Mouse (Mus musculus): Measurements from ENCODE around the gene Akap6. TPM values are rescaled to one million over a fixed set of nuclear protein-coding genes. Genes with fewer than 3 reads are reported as not detected.

The Akap6 gene
- polyA plus RNA-seq, 1 experiment from 2014 or later, result 0.03 TPM

- Histone ChIP-seq H3K79me2 (ENCODE audit: inconsistent target) (no peaks in the 10 kb centered on the region), H3K27ac (no peak overlapping the region), H3K36me3 (ENCODE audit: inconsistent target) (no peaks in the 10 kb centered on the region), H3K4me3 (ENCODE audit: inconsistent target) (no peak overlapping the region)
- 54% methylated on average over 8 of the region's 8 CpGs for WGBS (ENCODE audit: missing documents)
Observed at GRCm38 (mm10) chr12:52868000-52868624, 168.9 kb downstream of the Akap6 start.

GRCm38 (mm10) chr12:52871604-52872003 is 172.4 kb downstream of the Akap6 start:
- WGBS (ENCODE audit: missing documents), result 80% methylated on average over 3 of the region's 3 CpGs
- H3K4me3 ChIP-seq (ENCODE audit: inconsistent target), result no peak overlapping the region

GRCm38 (mm10) chr12:52874332-52874923 is 175.2 kb downstream of the Akap6 start:
- WGBS (ENCODE audit: missing documents), result 88% methylated on average over 9 of the region's 9 CpGs
- Histone ChIP-seq H3K36me3 (ENCODE audit: inconsistent target) (no peaks in the 10 kb centered on the region), H3K79me2 (ENCODE audit: inconsistent target) (no peaks in the 10 kb centered on the region), H3K4me3 (ENCODE audit: inconsistent target) (no peak overlapping the region), H3K27ac (no peak overlapping the region)

More at GRCm38 (mm10) chr12:52871604-52872003, 172.4 kb downstream of the Akap6 start:
- Histone ChIP-seq H3K79me2 (ENCODE audit: inconsistent target) (no peaks in the 10 kb centered on the region), H3K27ac (no peak overlapping the region), H3K36me3 (ENCODE audit: inconsistent target) (no peaks in the 10 kb centered on the region)

GRCm38 (mm10) chr12:52876065-52876464 is 176.9 kb downstream of the Akap6 start:
- Histone ChIP-seq H3K36me3 (ENCODE audit: inconsistent target) (no peaks in the 10 kb centered on the region), H3K4me3 (ENCODE audit: inconsistent target) (no peak overlapping the region), H3K79me2 (ENCODE audit: inconsistent target) (no peaks in the 10 kb centered on the region), H3K27ac (no peak overlapping the region)
- 98% methylated on average over 4 of the region's 4 CpGs for WGBS (ENCODE audit: missing documents)

- 91% methylated on average over 8 of the region's 8 CpGs for WGBS (ENCODE audit: missing documents)
- Histone ChIP-seq H3K36me3 (ENCODE audit: inconsistent target) (no peaks in the 10 kb centered on the region), H3K79me2 (ENCODE audit: inconsistent target) (no peaks in the 10 kb centered on the region), H3K27ac (no peak overlapping the region), H3K4me3 (ENCODE audit: inconsistent target) (no peak overlapping the region)
Observed at GRCm38 (mm10) chr12:52876978-52877769, 178.0 kb downstream of the Akap6 start.

GRCm38 (mm10) chr12:52879324-52879723 is 180.1 kb downstream of the Akap6 start:
- Histone ChIP-seq H3K4me3 (ENCODE audit: inconsistent target) (no peak overlapping the region), H3K36me3 (ENCODE audit: inconsistent target) (no peaks in the 10 kb centered on the region), H3K79me2 (ENCODE audit: inconsistent target) (no peaks in the 10 kb centered on the region), H3K27ac (no peak overlapping the region)
- 94% methylated on average over 8 of the region's 8 CpGs for WGBS (ENCODE audit: missing documents)

- WGBS (ENCODE audit: missing documents), result 92% methylated on average over 7 of the region's 7 CpGs
- Histone ChIP-seq H3K4me3 (ENCODE audit: inconsistent target) (no peak overlapping the region), H3K27ac (no peak overlapping the region)
Observed at GRCm38 (mm10) chr12:52892519-52892918, 193.3 kb downstream of the Akap6 start.

GRCm38 (mm10) chr12:52893656-52894405 is 194.6 kb downstream of the Akap6 start:
- WGBS (ENCODE audit: missing documents), result 82% methylated on average over 10 of the region's 11 CpGs
- H3K79me2 ChIP-seq (ENCODE audit: inconsistent target), result no peaks in the 10 kb centered on the region
- no peak overlapping the region for H3K27ac ChIP-seq
- H3K4me3 ChIP-seq (ENCODE audit: inconsistent target), result no peak overlapping the region
- H3K36me3 ChIP-seq (ENCODE audit: inconsistent target), result no peaks in the 10 kb centered on the region

More at GRCm38 (mm10) chr12:52892519-52892918, 193.3 kb downstream of the Akap6 start:
- H3K79me2 ChIP-seq (ENCODE audit: inconsistent target), result no peaks in the 10 kb centered on the region
- H3K36me3 ChIP-seq (ENCODE audit: inconsistent target), result no peaks in the 10 kb centered on the region

- H3K4me3 ChIP-seq (ENCODE audit: inconsistent target), result no peak overlapping the region
- H3K27ac ChIP-seq, result no peak overlapping the region
- no peaks in the 10 kb centered on the region for H3K36me3 ChIP-seq (ENCODE audit: inconsistent target)
- H3K79me2 ChIP-seq (ENCODE audit: inconsistent target), result no peaks in the 10 kb centered on the region
- 70% methylated on average over 4 of the region's 6 CpGs for WGBS (ENCODE audit: missing documents)
Observed at GRCm38 (mm10) chr12:52895672-52896460, 196.7 kb downstream of the Akap6 start.

GRCm38 (mm10) chr12:52896785-52897184 is 197.6 kb downstream of the Akap6 start:
- H3K4me3 ChIP-seq (ENCODE audit: inconsistent target), result no peak overlapping the region
- WGBS (ENCODE audit: missing documents), result 53% methylated on average over 3 of the region's 3 CpGs
- no peaks in the 10 kb centered on the region for H3K36me3 ChIP-seq (ENCODE audit: inconsistent target)
- no peak overlapping the region for H3K27ac ChIP-seq
- no peaks in the 10 kb centered on the region for H3K79me2 ChIP-seq (ENCODE audit: inconsistent target)

GRCm38 (mm10) chr12:52898130-52898529 is 198.9 kb downstream of the Akap6 start:
- no peak overlapping the region for H3K4me3 ChIP-seq (ENCODE audit: inconsistent target)
- H3K79me2 ChIP-seq (ENCODE audit: inconsistent target), result no peaks in the 10 kb centered on the region
- WGBS (ENCODE audit: missing documents), result 87% methylated on average over 10 of the region's 10 CpGs

GRCm38 (mm10) chr12:52904046-52904445 is 204.9 kb downstream of the Akap6 start:
- H3K79me2 ChIP-seq (ENCODE audit: inconsistent target), result no peaks in the 10 kb centered on the region
- WGBS (ENCODE audit: missing documents), result 5% methylated on average over 5 of the region's 5 CpGs
- no peak overlapping the region for H3K27ac ChIP-seq
- H3K4me3 ChIP-seq (ENCODE audit: inconsistent target), result no peak overlapping the region
- H3K36me3 ChIP-seq (ENCODE audit: inconsistent target), result no peaks in the 10 kb centered on the region

More at GRCm38 (mm10) chr12:52898130-52898529, 198.9 kb downstream of the Akap6 start:
- no peaks in the 10 kb centered on the region for H3K36me3 ChIP-seq (ENCODE audit: inconsistent target)
- no peak overlapping the region for H3K27ac ChIP-seq

GRCm38 (mm10) chr12:52908448-52909066 is 209.4 kb downstream of the Akap6 start:
- 20% methylated on average over 13 of the region's 13 CpGs for WGBS (ENCODE audit: missing documents)
- H3K27ac ChIP-seq, result no peak overlapping the region

More at GRCm38 (mm10) chr12:52908448-52909066, 209.4 kb downstream of the Akap6 start:
- Histone ChIP-seq H3K4me3 (ENCODE audit: inconsistent target) (peak overlapping the region; percentile 7; the same call in 1 of the 2 replicates), H3K36me3 (ENCODE audit: inconsistent target) (no peaks in the 10 kb centered on the region), H3K79me2 (ENCODE audit: inconsistent target) (no peaks in the 10 kb centered on the region)
